Mouse (Mus musculus): Measurements from ENCODE around the gene Tex264. TPM values are rescaled to one million over a fixed set of nuclear protein-coding genes. Genes with fewer than 3 reads are reported as not detected.

The Tex264 gene
- polyA plus RNA-seq (2014; fragmentation: Nextera tagmentation; extraction: Ambion mirVana) = 62.2 and 67.2 TPM in 2 replicates

GRCm38 (mm10) chr9:106685249-106686101, at the start of gene Tex264:
Gene Tex264 (minus strand): TSS chr9:106685927.
- Histone ChIP-seq H3K27ac (ENCODE audit: low read depth, low read length) (peak within 1 kb of the TSS; percentile 35; the same call in 1 of the 2 replicates), H3K36me3 (ENCODE audit: control insufficient read depth, insufficient read depth, low read length) (peaks cover 10% of the 10 kb centered on the region; the same call in 1 of the 2 replicates), H3K4me2 (ENCODE audit: low read depth, low read length) (peak within 1 kb of the TSS; percentile 98), H3K9me3 (ENCODE audit: control insufficient read depth, low read length) (no peaks in the 10 kb centered on the region), H3K4me1 (ENCODE audit: control insufficient read depth, insufficient read depth, low read length) (peaks cover 7% of the 10 kb centered on the region; the same call in 1 of the 2 replicates), H3K27me3 (ENCODE audit: control insufficient read depth, insufficient read depth, low read length) (no peaks in the 10 kb centered on the region), H3K4me3 (ENCODE audit: low read depth, low read length) (peak within 1 kb of the TSS; percentile 85), H3K9ac (replicated peaks; ENCODE audit: low read depth, low read length) (peak within 1 kb of the TSS; percentile 86)
- peak; percentile 93 for ATAC-seq (ENCODE audit: low read depth)
- WGBS = under 1% methylated on average over 67 of the region's 86 CpGs

GRCm38 (mm10) chr9:106733690-106734089, 48.0 kb upstream of the Tex264 start:
- WGBS = 93% methylated on average over 2 of the region's 2 CpGs
- Histone ChIP-seq H3K4me1 (ENCODE audit: control insufficient read depth, insufficient read depth, low read length) (no peaks in the 10 kb centered on the region), H3K4me2 (ENCODE audit: low read depth, low read length) (no peak overlapping the region), H3K27ac (ENCODE audit: low read depth, low read length) (no peak overlapping the region), H3K27me3 (ENCODE audit: control insufficient read depth, insufficient read depth, low read length) (no peaks in the 10 kb centered on the region), H3K9me3 (ENCODE audit: control insufficient read depth, low read length) (no peaks in the 10 kb centered on the region), H3K9ac (replicated peaks; ENCODE audit: low read depth, low read length) (no peak overlapping the region), H3K4me3 (ENCODE audit: low read depth, low read length) (no peak overlapping the region), H3K36me3 (ENCODE audit: control insufficient read depth, insufficient read depth, low read length) (no peaks in the 10 kb centered on the region)
- ATAC-seq (ENCODE audit: low read depth) = no peak

GRCm38 (mm10) chr9:106729416-106729815, 43.7 kb upstream of the Tex264 start:
- Histone ChIP-seq H3K4me1 (ENCODE audit: control insufficient read depth, insufficient read depth, low read length) (no peaks in the 10 kb centered on the region), H3K9ac (replicated peaks; ENCODE audit: low read depth, low read length) (no peak overlapping the region), H3K27ac (ENCODE audit: low read depth, low read length) (no peak overlapping the region), H3K4me3 (ENCODE audit: low read depth, low read length) (no peak overlapping the region), H3K9me3 (ENCODE audit: control insufficient read depth, low read length) (no peaks in the 10 kb centered on the region), H3K4me2 (ENCODE audit: low read depth, low read length) (no peak overlapping the region), H3K27me3 (ENCODE audit: control insufficient read depth, insufficient read depth, low read length) (no peaks in the 10 kb centered on the region), H3K36me3 (ENCODE audit: control insufficient read depth, insufficient read depth, low read length) (no peaks in the 10 kb centered on the region)
- WGBS = 88% methylated on average over 2 of the region's 2 CpGs
- no peak for ATAC-seq (ENCODE audit: low read depth)

- H3K4me3 ChIP-seq (ENCODE audit: low read depth, low read length) = no peak overlapping the region
- H3K27me3 ChIP-seq (ENCODE audit: control insufficient read depth, insufficient read depth, low read length) = no peaks in the 10 kb centered on the region
- no peak overlapping the region for H3K9ac ChIP-seq (replicated peaks; ENCODE audit: low read depth, low read length)
- H3K36me3 ChIP-seq (ENCODE audit: control insufficient read depth, insufficient read depth, low read length) = no peaks in the 10 kb centered on the region
- H3K27ac ChIP-seq (ENCODE audit: low read depth, low read length) = no peak overlapping the region
- ATAC-seq (ENCODE audit: low read depth) = no peak
- no peaks in the 10 kb centered on the region for H3K4me1 ChIP-seq (ENCODE audit: control insufficient read depth, insufficient read depth, low read length)
- H3K4me2 ChIP-seq (ENCODE audit: low read depth, low read length) = no peak overlapping the region
- 87% methylated on average over 1 of the region's 1 CpGs for WGBS
- H3K9me3 ChIP-seq (ENCODE audit: control insufficient read depth, low read length) = no peaks in the 10 kb centered on the region
These were observed 41.2 kb upstream of the Tex264 start for GRCm38 (mm10) chr9:106726891-106727290.

GRCm38 (mm10) chr9:106725435-106725834, 39.7 kb upstream of the Tex264 start:
- no peak overlapping the region for H3K9ac ChIP-seq (replicated peaks; ENCODE audit: low read depth, low read length)
- no peaks in the 10 kb centered on the region for H3K9me3 ChIP-seq (ENCODE audit: control insufficient read depth, low read length)
- 95% methylated on average over 2 of the region's 2 CpGs for WGBS
- ATAC-seq (ENCODE audit: low read depth) = no peak
- H3K36me3 ChIP-seq (ENCODE audit: control insufficient read depth, insufficient read depth, low read length) = no peaks in the 10 kb centered on the region
- no peak overlapping the region for H3K27ac ChIP-seq (ENCODE audit: low read depth, low read length)
- no peaks in the 10 kb centered on the region for H3K4me1 ChIP-seq (ENCODE audit: control insufficient read depth, insufficient read depth, low read length)
- H3K4me2 ChIP-seq (ENCODE audit: low read depth, low read length) = no peak overlapping the region
- H3K4me3 ChIP-seq (ENCODE audit: low read depth, low read length) = no peak overlapping the region
- H3K27me3 ChIP-seq (ENCODE audit: control insufficient read depth, insufficient read depth, low read length) = no peaks in the 10 kb centered on the region

- Histone ChIP-seq H3K9ac (replicated peaks; ENCODE audit: low read depth, low read length) (no peak overlapping the region), H3K4me1 (ENCODE audit: control insufficient read depth, insufficient read depth, low read length) (no peaks in the 10 kb centered on the region), H3K36me3 (ENCODE audit: control insufficient read depth, insufficient read depth, low read length) (no peaks in the 10 kb centered on the region), H3K27me3 (ENCODE audit: control insufficient read depth, insufficient read depth, low read length) (no peaks in the 10 kb centered on the region), H3K27ac (ENCODE audit: low read depth, low read length) (no peak overlapping the region), H3K4me3 (ENCODE audit: low read depth, low read length) (no peak overlapping the region), H3K9me3 (ENCODE audit: control insufficient read depth, low read length) (no peaks in the 10 kb centered on the region), H3K4me2 (ENCODE audit: low read depth, low read length) (no peak overlapping the region)
- ATAC-seq (ENCODE audit: low read depth) = no peak
- WGBS = 88% methylated on average over 1 of the region's 1 CpGs
These were observed 39.1 kb upstream of the Tex264 start for GRCm38 (mm10) chr9:106724864-106725263.

- no peak overlapping the region for H3K27ac ChIP-seq (ENCODE audit: low read depth, low read length)
- no peaks in the 10 kb centered on the region for H3K4me1 ChIP-seq (ENCODE audit: control insufficient read depth, insufficient read depth, low read length)
- no peak overlapping the region for H3K4me2 ChIP-seq (ENCODE audit: low read depth, low read length)
- no peak overlapping the region for H3K4me3 ChIP-seq (ENCODE audit: low read depth, low read length)
- no peak for ATAC-seq (ENCODE audit: low read depth)
- no peaks in the 10 kb centered on the region for H3K9me3 ChIP-seq (ENCODE audit: control insufficient read depth, low read length)
- 99% methylated on average over 4 of the region's 4 CpGs for WGBS
- H3K27me3 ChIP-seq (ENCODE audit: control insufficient read depth, insufficient read depth, low read length) = no peaks in the 10 kb centered on the region
- no peak overlapping the region for H3K9ac ChIP-seq (replicated peaks; ENCODE audit: low read depth, low read length)
- peaks cover 45% of the 10 kb centered on the region for H3K36me3 ChIP-seq (ENCODE audit: control insufficient read depth, insufficient read depth, low read length)
These were observed 31.0 kb upstream of the Tex264 start for GRCm38 (mm10) chr9:106716729-106717128.

GRCm38 (mm10) chr9:106716232-106716631, 30.5 kb upstream of the Tex264 start:
- no peak overlapping the region for H3K27ac ChIP-seq (ENCODE audit: low read depth, low read length)
- no peaks in the 10 kb centered on the region for H3K27me3 ChIP-seq (ENCODE audit: control insufficient read depth, insufficient read depth, low read length)
- no peak overlapping the region for H3K9ac ChIP-seq (replicated peaks; ENCODE audit: low read depth, low read length)
- no peak for ATAC-seq (ENCODE audit: low read depth)
- no peaks in the 10 kb centered on the region for H3K4me1 ChIP-seq (ENCODE audit: control insufficient read depth, insufficient read depth, low read length)
- H3K4me3 ChIP-seq (ENCODE audit: low read depth, low read length) = no peak overlapping the region
- H3K4me2 ChIP-seq (ENCODE audit: low read depth, low read length) = no peak overlapping the region
- 98% methylated on average over 2 of the region's 2 CpGs for WGBS
- H3K9me3 ChIP-seq (ENCODE audit: control insufficient read depth, low read length) = no peaks in the 10 kb centered on the region
- peaks cover 45% of the 10 kb centered on the region for H3K36me3 ChIP-seq (ENCODE audit: control insufficient read depth, insufficient read depth, low read length)

- ATAC-seq (ENCODE audit: low read depth) = no peak
- H3K4me1 ChIP-seq (ENCODE audit: control insufficient read depth, insufficient read depth, low read length) = no peaks in the 10 kb centered on the region
- 96% methylated on average over 2 of the region's 2 CpGs for whole genome bisulfite sequencing
- H3K27ac ChIP-seq (ENCODE audit: low read depth, low read length) = no peak overlapping the region
- no peak overlapping the region for H3K4me2 ChIP-seq (ENCODE audit: low read depth, low read length)
- H3K9me3 ChIP-seq (ENCODE audit: control insufficient read depth, low read length) = no peaks in the 10 kb centered on the region
- H3K4me3 ChIP-seq (ENCODE audit: low read depth, low read length) = no peak overlapping the region
- no peak overlapping the region for H3K9ac ChIP-seq (replicated peaks; ENCODE audit: low read depth, low read length)
- H3K36me3 ChIP-seq (ENCODE audit: control insufficient read depth, insufficient read depth, low read length) = peaks cover 57% of the 10 kb centered on the region
- H3K27me3 ChIP-seq (ENCODE audit: control insufficient read depth, insufficient read depth, low read length) = no peaks in the 10 kb centered on the region
These were observed 26.7 kb upstream of the Tex264 start for GRCm38 (mm10) chr9:106712470-106712869.

Measured in neural tube, embryonic 14.5 days (tissue).